In genomic region chr15:81096329-81097055, GRCm38 (mm10) we compare ENCODE assay signal across 21 mouse cellular contexts.
DNase-seq lines count a peak whose midpoint lies in the region; ATAC-seq and TF ChIP-seq lines count a peak whose summit lies in the region.
"Had no signal": no experiment of that assay in that cellular context is flagged by ENCODE, and none has a peak within 500 bp of the region (broad histone marks: within the 10 kb centered on the region; RNA-seq: fewer than 3 reads in every experiment).

No protein-coding gene starts in this region.

- TF ChIP-seq CTCF in kidney, adult 2 months (conservative IDR thresholded peaks at IDR 0.05; ENCODE audit: insufficient read depth, insufficient read length, low read depth, low read length) = no peak
- no peak for TF ChIP-seq CTCF in midbrain, postnatal 0 days (IDR thresholded peaks at IDR 0.05)

- no peak overlapping the region for H3K27ac ChIP-seq in kidney, adult 2 months (ENCODE audit: insufficient read depth, low read depth, low read length)
- H3K27ac ChIP-seq in kidney, embryonic 14.5 days (ENCODE audit: low read depth, low read length) = no peak overlapping the region
- peak overlapping the region; percentile 52; the same call in 1 of the 2 replicates for H3K27ac ChIP-seq in lung, embryonic 16.5 days (ENCODE audit: low read length)
- no peak overlapping the region for H3K27ac ChIP-seq in midbrain, postnatal 0 days (ENCODE audit: low read depth, low read length)
- H3K27ac ChIP-seq: embryonic facial prominence, embryonic 10.5 days; forebrain, embryonic 15.5 days; hindbrain, embryonic 15.5 days; limb, embryonic 12.5 days; liver, embryonic 14.5 days had no signal

- H3K36me3 ChIP-seq in kidney, adult 2 months (ENCODE audit: control insufficient read depth, insufficient read depth, low read length) = no peaks in the 10 kb centered on the region
- H3K36me3 ChIP-seq in kidney, embryonic 14.5 days (ENCODE audit: control insufficient read depth, insufficient read depth, low read length) = no peaks in the 10 kb centered on the region
- H3K36me3 ChIP-seq in lung, embryonic 16.5 days (ENCODE audit: control insufficient read depth, insufficient read depth, low read length) = no peaks in the 10 kb centered on the region
- H3K36me3 ChIP-seq in midbrain, postnatal 0 days (ENCODE audit: insufficient read depth, low read length) = no peaks in the 10 kb centered on the region
- H3K36me3 ChIP-seq: embryonic facial prominence, embryonic 10.5 days; forebrain, embryonic 15.5 days; hindbrain, embryonic 15.5 days; limb, embryonic 12.5 days had no signal

- H3K9me3 ChIP-seq in kidney, embryonic 14.5 days (ENCODE audit: control insufficient read depth, low read length) = no peaks in the 10 kb centered on the region
- no peaks in the 10 kb centered on the region for H3K9me3 ChIP-seq in lung, embryonic 16.5 days (ENCODE audit: control insufficient read depth, low read length)
- H3K9me3 ChIP-seq in midbrain, postnatal 0 days (ENCODE audit: low read length) = no peaks in the 10 kb centered on the region
- H3K9me3 ChIP-seq: embryonic facial prominence, embryonic 10.5 days; forebrain, embryonic 15.5 days; hindbrain, embryonic 15.5 days; limb, embryonic 12.5 days had no signal

- no peak overlapping the region for H3K4me3 ChIP-seq in kidney, adult 2 months (ENCODE audit: insufficient read depth, low read depth, low read length)
- H3K4me3 ChIP-seq in kidney, embryonic 14.5 days (ENCODE audit: low read length) = no peak overlapping the region
- H3K4me3 ChIP-seq in lung, embryonic 16.5 days (ENCODE audit: low read length) = no peak overlapping the region
- no peak overlapping the region for H3K4me3 ChIP-seq in midbrain, postnatal 0 days (ENCODE audit: low read depth, low read length)
- H3K4me3 ChIP-seq: embryonic facial prominence, embryonic 10.5 days; erythroblast, embryonic 14.5 days; forebrain, embryonic 15.5 days; hindbrain, embryonic 15.5 days; limb, embryonic 12.5 days had no signal

- no peak for TF ChIP-seq POLR2A in kidney, adult 2 months (IDR thresholded peaks at IDR 0.05; ENCODE audit: low read depth, low read length)

- DNase-seq in kidney, adult 2 months = peak; percentile 30
- no peak for DNase-seq in lung, postnatal 4 days
- peak; percentile 19 for DNase-seq in adipocyte (ENCODE audit: low spot score)
- DNase-seq in induced T-regulatory cell, adult 2 months (ENCODE audit: low read depth) = peak; percentile 43
- DNase-seq in midbrain, postnatal 0 days (ENCODE audit: low spot score) = no peak
- DNase-seq: adrenal gland, postnatal 25 days; cerebellum, adult 18-20 months; heart, postnatal 36 days; layer of hippocampus, adult 9-11 months; spleen, adult 18-20 months had no signal

- WGBS in kidney, adult 2 months = 51% methylated on average over 7 of the region's 7 CpGs
- 52% methylated on average over 7 of the region's 7 CpGs for WGBS in kidney, embryonic 14.5 days
- 20% methylated on average over 7 of the region's 7 CpGs for WGBS in lung, embryonic 16.5 days
- WGBS in midbrain, postnatal 0 days = 81% methylated on average over 7 of the region's 7 CpGs

- no peaks in the 10 kb centered on the region for H3K27me3 ChIP-seq in kidney, adult 2 months (replicated peaks; ENCODE audit: control insufficient read depth, insufficient read depth, low read length)
- H3K27me3 ChIP-seq in kidney, embryonic 14.5 days (ENCODE audit: control insufficient read depth, insufficient read depth, low read length) = no peaks in the 10 kb centered on the region
- no peaks in the 10 kb centered on the region for H3K27me3 ChIP-seq in lung, embryonic 16.5 days (ENCODE audit: control insufficient read depth, insufficient read depth, low read depth, low read length)
- H3K27me3 ChIP-seq in midbrain, postnatal 0 days (ENCODE audit: insufficient read depth, low read length) = no peaks in the 10 kb centered on the region
- H3K27me3 ChIP-seq: forebrain, embryonic 15.5 days; hindbrain, embryonic 15.5 days; limb, embryonic 12.5 days; Patski had no signal

- no peak overlapping the region for H3K4me2 ChIP-seq in kidney, embryonic 14.5 days (replicated peaks; ENCODE audit: low read depth, low read length)
- no peak overlapping the region for H3K4me2 ChIP-seq in lung, embryonic 16.5 days (ENCODE audit: low read depth, low read length)
- H3K4me2 ChIP-seq in midbrain, postnatal 0 days (ENCODE audit: low read depth, low read length, poor library complexity, severe bottlenecking) = no peak overlapping the region
- H3K4me2 ChIP-seq: forebrain, embryonic 15.5 days; hindbrain, embryonic 15.5 days; limb, embryonic 12.5 days had no signal

- H3K4me1 ChIP-seq in kidney, adult 2 months (ENCODE audit: control insufficient read depth, insufficient read depth, low read length) = no peaks in the 10 kb centered on the region
- H3K4me1 ChIP-seq in kidney, embryonic 14.5 days (ENCODE audit: control insufficient read depth, insufficient read depth, low read length) = peaks cover 10% of the 10 kb centered on the region
- H3K4me1 ChIP-seq in lung, embryonic 16.5 days (replicated peaks; ENCODE audit: control insufficient read depth, insufficient read depth, low read length) = peaks cover 23% of the 10 kb centered on the region
- H3K4me1 ChIP-seq in midbrain, postnatal 0 days (ENCODE audit: insufficient read depth, low read length) = no peaks in the 10 kb centered on the region

- no peak for ATAC-seq in kidney, embryonic 14.5 days (ENCODE audit: low FRiP score, low TSS enrichment)
- peak; percentile 59 for ATAC-seq in lung, embryonic 16.5 days (ENCODE audit: low read depth)
- no peak for ATAC-seq in midbrain, postnatal 0 days (ENCODE audit: low FRiP score)
- ATAC-seq: forebrain, embryonic 15.5 days; intestine, postnatal 0 days; midbrain, embryonic 16.5 days had no signal

- no peak overlapping the region for H3K9ac ChIP-seq in kidney, embryonic 14.5 days (ENCODE audit: low read depth, low read length)
- no peak overlapping the region for H3K9ac ChIP-seq in lung, embryonic 16.5 days (ENCODE audit: low read length)
- no peak overlapping the region for H3K9ac ChIP-seq in midbrain, postnatal 0 days (replicated peaks; ENCODE audit: low read length, poor library complexity, severe bottlenecking)
- H3K9ac ChIP-seq: forebrain, embryonic 15.5 days; hindbrain, embryonic 15.5 days; limb, embryonic 12.5 days; liver, embryonic 14.5 days had no signal

Comparison
In these comparisons a context has a peak if more than half of its experiments do, and no peak if none do; other contexts are left out.
1. DNase-seq: peak in kidney, adult 2 months (single experiment), adipocyte (single experiment) and induced T-regulatory cell, adult 2 months (single experiment); none in lung, postnatal 4 days (0 of 2) and midbrain, postnatal 0 days (single experiment).